Mouse (Mus musculus) liver, adult 2 months (tissue): ENCODE measurements around the gene Canx.

Experiments
- CTCF ChIP-seq: fragments of 200-500 bp; IDR thresholded peaks from 2 replicates; pipeline ENCODE4 v1.5.1; 2011; ENCODE audit warnings: low read depth, low read length, control low read depth
- POLR2A ChIP-seq: fragments of 200-500 bp; IDR thresholded peaks from 2 replicates; pipeline ENCODE4 v1.6.1; 2011; ENCODE audit warnings: low read length, control low read depth; ENCODE audit not compliant: insufficient read depth; ENCODE audit errors: extremely low read depth

DNA sequence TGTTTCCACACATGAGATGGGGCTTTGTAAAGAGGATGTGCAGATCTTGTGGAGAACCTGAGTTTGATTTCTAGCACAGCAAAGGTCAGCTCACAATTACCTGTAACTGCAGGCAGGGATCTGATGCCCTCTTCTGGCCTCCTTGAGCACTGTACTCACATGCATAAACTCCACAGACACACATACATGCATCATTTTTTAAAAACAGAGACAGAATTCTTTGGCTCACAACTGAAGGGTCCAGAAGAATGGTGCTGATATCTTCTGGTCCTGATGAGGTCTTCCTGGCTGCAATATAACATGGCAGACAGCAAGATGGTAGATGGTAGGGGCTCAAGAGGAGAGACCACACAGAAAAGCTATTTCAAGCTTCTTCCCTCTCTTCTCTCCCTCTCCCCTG, 28.7 kb upstream of the Canx start, which contains the start of gene Cby3:
- TF ChIP-seq POLR2A (no peak), CTCF (no peak)
